Mouse (Mus musculus) kidney, adult 11 months (tissue): ENCODE data around the gene Plod2.

Experiments
- DNase-seq: peaks from one replicate; pipeline ENCODE4 v3.0.0; 2022

Plod2 gene

GRCm38 (mm10) chr9:92541977-92542561 is at the start of gene Plod2:
Plod2 (plus strand) TSS chr9:92542223.
- DNase-seq: peak; percentile 56

- peak; percentile 55 for DNase-seq
Measured at GRCm38 (mm10) chr9:92499710-92500410, 42.2 kb upstream of the Plod2 start.

- DNase-seq: no peak
Measured at GRCm38 (mm10) chr9:92504256-92504655, 37.8 kb upstream of the Plod2 start.

- no peak for DNase-seq
Measured at GRCm38 (mm10) chr9:92504889-92505288, 37.1 kb upstream of the Plod2 start.

- no peak for DNase-seq
Measured at GRCm38 (mm10) chr9:92511696-92512095, 30.3 kb upstream of the Plod2 start.

GRCm38 (mm10) chr9:92517036-92517435 is 25.0 kb upstream of the Plod2 start:
- DNase-seq: peak; percentile 12

GRCm38 (mm10) chr9:92520751-92521150 is 21.3 kb upstream of the Plod2 start:
- peak; percentile 25 for DNase-seq

GRCm38 (mm10) chr9:92524506-92524905 is 17.5 kb upstream of the Plod2 start:
- no peak for DNase-seq

- DNase-seq: no peak
Measured at GRCm38 (mm10) chr9:92530055-92530454, 12.0 kb upstream of the Plod2 start.

GRCm38 (mm10) chr9:92537735-92538134 is 4.3 kb upstream of the Plod2 start:
- no peak for DNase-seq

- no peak for DNase-seq
Measured at GRCm38 (mm10) chr9:92538216-92538615, 3.8 kb upstream of the Plod2 start.

GRCm38 (mm10) chr9:92542591-92543416 is 781 bp downstream of the Plod2 start:
- peak; percentile 33 for DNase-seq

- no peak for DNase-seq
Measured at GRCm38 (mm10) chr9:92544146-92544545, 2.1 kb downstream of the Plod2 start.

- no peak for DNase-seq
Measured at GRCm38 (mm10) chr9:92545021-92545420, 3.0 kb downstream of the Plod2 start.

GRCm38 (mm10) chr9:92546446-92546845 is 4.4 kb downstream of the Plod2 start:
- no peak for DNase-seq

- no peak for DNase-seq
Measured at GRCm38 (mm10) chr9:92547106-92547505, 5.1 kb downstream of the Plod2 start.

GRCm38 (mm10) chr9:92547821-92548220 is 5.8 kb downstream of the Plod2 start:
- no peak for DNase-seq

GRCm38 (mm10) chr9:92548603-92549002 is 6.6 kb downstream of the Plod2 start:
- DNase-seq: peak; percentile 17

GRCm38 (mm10) chr9:92549811-92550490 is 7.9 kb downstream of the Plod2 start:
- peak; percentile 68 for DNase-seq

GRCm38 (mm10) chr9:92550981-92551380 is 9.0 kb downstream of the Plod2 start:
- no peak for DNase-seq

- no peak for DNase-seq
Measured at GRCm38 (mm10) chr9:92551666-92552065, 9.6 kb downstream of the Plod2 start.

GRCm38 (mm10) chr9:92552691-92553090 is 10.7 kb downstream of the Plod2 start:
- DNase-seq: no peak
